Mouse (Mus musculus) ES-Bruce4 (cell line): ENCODE measurements at regions not wholly inside any gene's neighbourhood (a gene's known extent, or its start where the extent isn't known, plus 50 kb on each side); places are given as distances from the start of the nearest gene placed in this dataset.

Source experiments
- H3K27ac ChIP-seq: 2 replicates; pipeline ENCODE4 v1.5.1; 2012; ENCODE audit warnings: low read length, inconsistent platforms; ENCODE audit not compliant: insufficient read depth
- H3K27me3 ChIP-seq: 2 replicates; pipeline ENCODE4 v1.6.1; 2012; ENCODE audit warnings: mild to moderate bottlenecking, low read length, inconsistent platforms; ENCODE audit not compliant: control insufficient read depth, poor library complexity, insufficient read depth, severe bottlenecking
- H3K36me3 ChIP-seq: 2 replicates; pipeline ENCODE4 v1.6.1; 2012; ENCODE audit warnings: inconsistent platforms, mild to moderate bottlenecking, low read length, moderate library complexity; ENCODE audit not compliant: control insufficient read depth, poor library complexity, insufficient read depth, severe bottlenecking
- H3K4me1 ChIP-seq: one replicate; pipeline ENCODE4 v1.8.1; 2011; ENCODE audit warnings: low read length; ENCODE audit not compliant: control insufficient read depth, insufficient read depth
- H3K4me3 ChIP-seq: 2 replicates; pipeline ENCODE4 v1.5.1; 2011; ENCODE audit warnings: low read depth, mild to moderate bottlenecking, low read length
- H3K9ac ChIP-seq: 2 replicates; pipeline ENCODE4 v1.6.1; 2012; ENCODE audit warnings: low read depth, mild to moderate bottlenecking, inconsistent platforms; ENCODE audit not compliant: poor library complexity, severe bottlenecking
- H3K9me3 ChIP-seq: replicated peaks from 2 replicates; pipeline ENCODE4 v1.6.1; 2012; ENCODE audit warnings: mild to moderate bottlenecking, low read length, inconsistent platforms; ENCODE audit not compliant: control insufficient read depth, poor library complexity, insufficient read depth, severe bottlenecking
- CTCF ChIP-seq: IDR thresholded peaks from one replicate; pipeline ENCODE4 v1.8.1; 2011; ENCODE audit warnings: low read depth, low read length
- EP300 ChIP-seq: IDR thresholded peaks from 2 replicates; pipeline ENCODE4 v1.6.1; 2011; ENCODE audit warnings: low read depth, low read length; ENCODE audit not compliant: insufficient read depth
- POLR2A ChIP-seq: IDR thresholded peaks from one replicate; pipeline ENCODE4 v1.8.1; 2011; ENCODE audit warnings: low read length; ENCODE audit not compliant: insufficient read depth

GRCm38 (mm10) chr10:92097562-92097961, 624.7 kb downstream of the Nedd1 start:
- Histone ChIP-seq H3K9me3 (no peaks in the 10 kb centered on the region), H3K27me3 (no peaks in the 10 kb centered on the region), H3K4me1 (no peaks in the 10 kb centered on the region), H3K36me3 (no peaks in the 10 kb centered on the region), H3K27ac (no peak overlapping the region), H3K9ac (no peak overlapping the region), H3K4me3 (no peak overlapping the region)
- no peak for TF ChIP-seq POLR2A
- no peak for TF ChIP-seq EP300
- no peak for TF ChIP-seq CTCF

GRCm38 (mm10) chr10:92097081-92097480, 625.1 kb downstream of the Nedd1 start:
- H3K9ac ChIP-seq: no peak overlapping the region
- H3K4me3 ChIP-seq: no peak overlapping the region
- H3K9me3 ChIP-seq: no peaks in the 10 kb centered on the region
- no peaks in the 10 kb centered on the region for H3K36me3 ChIP-seq
- H3K4me1 ChIP-seq: no peaks in the 10 kb centered on the region
- no peak overlapping the region for H3K27ac ChIP-seq
- TF ChIP-seq POLR2A (no peak), CTCF (no peak), EP300 (no peak)
- no peaks in the 10 kb centered on the region for H3K27me3 ChIP-seq

GRCm38 (mm10) chr10:92091480-92092395, 630.5 kb downstream of the Nedd1 start:
- Histone ChIP-seq H3K27ac (no peak overlapping the region), H3K9me3 (no peaks in the 10 kb centered on the region)
- TF ChIP-seq CTCF (no peak), EP300 (no peak), POLR2A (no peak)

GRCm38 (mm10) chr10:92082111-92082510, 640.1 kb downstream of the Nedd1 start:
- TF ChIP-seq POLR2A (no peak), CTCF (no peak), EP300 (no peak)
- no peaks in the 10 kb centered on the region for H3K36me3 ChIP-seq
- no peaks in the 10 kb centered on the region for H3K4me1 ChIP-seq
- no peak overlapping the region for H3K9ac ChIP-seq
- no peak overlapping the region for H3K27ac ChIP-seq
- H3K27me3 ChIP-seq: peaks cover 2% of the 10 kb centered on the region; the same call in 1 of the 2 replicates
- H3K4me3 ChIP-seq: no peak overlapping the region
- no peaks in the 10 kb centered on the region; the same call in 1 of the 2 replicates for H3K9me3 ChIP-seq

More at GRCm38 (mm10) chr10:92091480-92092395, 630.5 kb downstream of the Nedd1 start:
- Histone ChIP-seq H3K36me3 (no peaks in the 10 kb centered on the region), H3K9ac (no peak overlapping the region), H3K4me3 (no peak overlapping the region), H3K27me3 (no peaks in the 10 kb centered on the region), H3K4me1 (no peaks in the 10 kb centered on the region)

GRCm38 (mm10) chr10:92081199-92081598, 641.0 kb downstream of the Nedd1 start:
- Histone ChIP-seq H3K4me3 (no peak overlapping the region), H3K27ac (no peak overlapping the region), H3K9me3 (no peaks in the 10 kb centered on the region; the same call in 1 of the 2 replicates), H3K36me3 (no peaks in the 10 kb centered on the region), H3K9ac (no peak overlapping the region), H3K27me3 (peaks cover 2% of the 10 kb centered on the region; the same call in 1 of the 2 replicates), H3K4me1 (no peaks in the 10 kb centered on the region)
- TF ChIP-seq POLR2A (no peak), EP300 (no peak), CTCF (no peak)

GRCm38 (mm10) chr10:92079421-92079820, 642.8 kb downstream of the Nedd1 start:
- H3K4me1 ChIP-seq: no peaks in the 10 kb centered on the region
- H3K4me3 ChIP-seq: no peak overlapping the region
- TF ChIP-seq POLR2A (no peak), CTCF (no peak), EP300 (no peak)
- H3K36me3 ChIP-seq: no peaks in the 10 kb centered on the region
- H3K27me3 ChIP-seq: peaks cover 2% of the 10 kb centered on the region; the same call in 1 of the 2 replicates
- no peaks in the 10 kb centered on the region; the same call in 1 of the 2 replicates for H3K9me3 ChIP-seq
- no peak overlapping the region for H3K9ac ChIP-seq
- no peak overlapping the region for H3K27ac ChIP-seq
